Mouse (Mus musculus): ENCODE results near the gene Map4k2. TPM values are rescaled to one million over a fixed set of nuclear protein-coding genes. Genes with fewer than 3 reads are reported as not detected.
A peak's percentile ranks its signal among the peaks of the same experiment; 100 is the strongest.

The Map4k2 gene
- total and polyA plus RNA-seq, 3 experiments = 8.0 to 22.3 TPM; not detected in 1

GRCm38 (mm10) chr19:6306137-6306551, 34.8 kb upstream of the Map4k2 start, which contains the start of gene Cdc42bpg:
Gene Cdc42bpg (plus strand): TSS chr19:6306456.
- H3K4me3 ChIP-seq (ENCODE audit: control insufficient read depth in 1 of 2, insufficient read depth in 1 of 2, low read depth in 2 of 2, low read length in 2 of 2) = peak within 1 kb of the TSS; percentile 66 to 73
- peak; percentile 85 for TF ChIP-seq HCFC1 (IDR thresholded peaks at IDR 0.05; ENCODE audit: low read depth, low read length)
- TF ChIP-seq TBP (IDR thresholded peaks at IDR 0.05; ENCODE audit: low read depth, low read length) = no peak
- peak; percentile 70 for TF ChIP-seq ELF1 (IDR thresholded peaks at IDR 0.05; ENCODE audit: low read depth, low read length)
- TF ChIP-seq SIN3A (IDR thresholded peaks at IDR 0.05; ENCODE audit: low read length) = 0 out of 2 replicates have a peak, but pooled peaks have one; percentile 11
- no peaks in the 10 kb centered on the region for H3K9me3 ChIP-seq (replicated peaks; ENCODE audit: insufficient read depth, low read length)
- peak; percentile 80 for DNase-seq (ENCODE audit: low read depth, low spot score)
- peaks cover 0 to 18% of the 10 kb centered on the region in 2 experiments; a peak in 2 of 4 replicates for H3K36me3 ChIP-seq (ENCODE audit: control insufficient read depth in 1 of 2, insufficient read depth in 2 of 2, low read length in 2 of 2)
- peak within 1 kb of the TSS; percentile 64 for H3K27ac ChIP-seq (ENCODE audit: control insufficient read depth, low read depth, low read length)
- H3K9ac ChIP-seq (ENCODE audit: control insufficient read depth, low read depth, low read length, poor library complexity, severe bottlenecking) = peak within 1 kb of the TSS; percentile 76
- H3K79me2 ChIP-seq (ENCODE audit: control insufficient read depth, insufficient read depth, low read length, poor library complexity) = no peaks in the 10 kb centered on the region; the same call in 1 of the 2 replicates
- no peaks in the 10 kb centered on the region for H3K27me3 ChIP-seq (ENCODE audit: control insufficient read depth in 1 of 2, insufficient read depth in 2 of 2, low read length in 2 of 2)
- H3K4me1 ChIP-seq (ENCODE audit: control insufficient read depth in 1 of 2, insufficient read depth in 2 of 2, low read length in 2 of 2) = peaks cover 12 to 18% of the 10 kb centered on the region in 2 experiments

GRCm38 (mm10) chr19:6306586-6306985, 34.3 kb upstream of the Map4k2 start:
- H3K4me3 ChIP-seq (ENCODE audit: control insufficient read depth in 1 of 2, insufficient read depth in 1 of 2, low read depth in 2 of 2, low read length in 2 of 2) = peak overlapping the region; percentile 66 to 73
- H3K9me3 ChIP-seq (replicated peaks; ENCODE audit: insufficient read depth, low read length) = no peaks in the 10 kb centered on the region
- H3K9ac ChIP-seq (ENCODE audit: control insufficient read depth, low read depth, low read length, poor library complexity, severe bottlenecking) = peak overlapping the region; percentile 76
- peaks cover 0 to 14% of the 10 kb centered on the region in 2 experiments; a peak in 2 of 4 replicates for H3K36me3 ChIP-seq (ENCODE audit: control insufficient read depth in 1 of 2, insufficient read depth in 2 of 2, low read length in 2 of 2)
- no peaks in the 10 kb centered on the region for H3K27me3 ChIP-seq (ENCODE audit: control insufficient read depth in 1 of 2, insufficient read depth in 2 of 2, low read length in 2 of 2)
- H3K79me2 ChIP-seq (ENCODE audit: control insufficient read depth, insufficient read depth, low read length, poor library complexity) = no peaks in the 10 kb centered on the region; the same call in 1 of the 2 replicates
- no peak for TF ChIP-seq TAL1 (IDR thresholded peaks at IDR 0.05; ENCODE audit: low read length)
- TF ChIP-seq CHD2 (IDR thresholded peaks at IDR 0.05; ENCODE audit: low read length) = no peak
- peak; percentile 27 for TF ChIP-seq RAD21 (IDR thresholded peaks at IDR 0.05; ENCODE audit: low read depth, low read length)
- TF ChIP-seq NELFE (IDR thresholded peaks at IDR 0.05; ENCODE audit: low read depth, low read length) = no peak
- TF ChIP-seq POLR2A (IDR thresholded peaks at IDR 0.05; ENCODE audit: control insufficient read depth in 1 of 2, insufficient read depth in 1 of 2, low read depth in 1 of 2, low read length in 2 of 2, poor library complexity in 1 of 2) = 0 out of 4 replicates have a peak, but pooled peaks of 1 of the 2 experiments have one; percentile 29
- TF ChIP-seq E2F4 (IDR thresholded peaks at IDR 0.05; ENCODE audit: borderline replicate concordance, low read depth, low read length) = no peak
- TF ChIP-seq UBTF (IDR thresholded peaks at IDR 0.05; ENCODE audit: borderline replicate concordance, insufficient read depth, low read depth, low read length) = no peak
- TF ChIP-seq ZC3H11A (IDR thresholded peaks at IDR 0.05; ENCODE audit: low read depth, low read length) = peak; percentile 24; the same call in 1 of the 2 replicates
- no peak for TF ChIP-seq TBP (IDR thresholded peaks at IDR 0.05; ENCODE audit: low read depth, low read length)
- no peak for TF ChIP-seq JUND (IDR thresholded peaks at IDR 0.05; ENCODE audit: low read depth, low read length)
- TF ChIP-seq MAFK (IDR thresholded peaks at IDR 0.05; ENCODE audit: borderline replicate concordance, low read depth, low read length) = no peak
- no peak for TF ChIP-seq EP300 (IDR thresholded peaks at IDR 0.05; ENCODE audit: low read depth in 1 of 2, low read length in 2 of 2)
- no peak for TF ChIP-seq ZNF384 (IDR thresholded peaks at IDR 0.05; ENCODE audit: low read depth, low read length)
- TF ChIP-seq MEF2A (IDR thresholded peaks at IDR 0.05; ENCODE audit: extremely low read depth, insufficient replicate concordance, low read depth, low read length, poor library complexity, severe bottlenecking) = no peak
- TF ChIP-seq MYC (IDR thresholded peaks at IDR 0.05; ENCODE audit: low read depth, low read length) = no peak
- no peak for TF ChIP-seq RCOR1 (IDR thresholded peaks at IDR 0.05; ENCODE audit: low read depth, low read length)
- TF ChIP-seq ETS1 (IDR thresholded peaks at IDR 0.05; ENCODE audit: low read depth, low read length) = no peak
- TF ChIP-seq MYB (IDR thresholded peaks at IDR 0.05; ENCODE audit: low read depth, low read length) = no peak
- peak; percentile 75 to 89 (median 84) for TF ChIP-seq CTCF (IDR thresholded peaks at IDR 0.05 in 2 of 3, conservative IDR thresholded peaks at IDR 0.05 in 1 of 3; ENCODE audit: control insufficient read depth in 1 of 3, insufficient read depth in 1 of 3, low read depth in 2 of 3, low read length in 3 of 3, poor library complexity in 1 of 3, severe bottlenecking in 1 of 3)
- no peak; the same call in 1 of the 2 replicates for TF ChIP-seq SIN3A (IDR thresholded peaks at IDR 0.05; ENCODE audit: low read length)
- peak; percentile 59 for TF ChIP-seq SMC3 (IDR thresholded peaks at IDR 0.05; ENCODE audit: low read depth, low read length)
- peak; percentile 36; the same call in 1 of the 2 replicates for TF ChIP-seq MXI1 (IDR thresholded peaks at IDR 0.05; ENCODE audit: low read depth, low read length)
- peak; percentile 25; the same call in 1 of the 2 replicates for TF ChIP-seq MAZ (IDR thresholded peaks at IDR 0.05; ENCODE audit: low read depth, low read length)
- TF ChIP-seq NRF1 (IDR thresholded peaks at IDR 0.05; ENCODE audit: insufficient read depth, low read depth, low read length, poor library complexity, severe bottlenecking) = peak; percentile 20; the same call in 1 of the 2 replicates
- TF ChIP-seq ELF1 (IDR thresholded peaks at IDR 0.05; ENCODE audit: low read depth, low read length) = 0 out of 2 replicates have a peak, but pooled peaks have one; percentile 3
- H3K27ac ChIP-seq (ENCODE audit: control insufficient read depth, low read depth, low read length) = no peak overlapping the region
- DNase-seq (ENCODE audit: low read depth, low spot score) = peak; percentile 85
- H3K4me1 ChIP-seq (ENCODE audit: control insufficient read depth in 1 of 2, insufficient read depth in 2 of 2, low read length in 2 of 2) = peaks cover 11 to 14% of the 10 kb centered on the region in 2 experiments
